Mouse (Mus musculus): ENCODE measurements around the gene Oprl1. TPM values are rescaled to one million over a fixed set of nuclear protein-coding genes. Genes with fewer than 3 reads are reported as not detected.

The Oprl1 gene
- total and polyA plus RNA-seq, 3 experiments = 0.14 to 0.25 TPM; not detected in 1

DNA sequence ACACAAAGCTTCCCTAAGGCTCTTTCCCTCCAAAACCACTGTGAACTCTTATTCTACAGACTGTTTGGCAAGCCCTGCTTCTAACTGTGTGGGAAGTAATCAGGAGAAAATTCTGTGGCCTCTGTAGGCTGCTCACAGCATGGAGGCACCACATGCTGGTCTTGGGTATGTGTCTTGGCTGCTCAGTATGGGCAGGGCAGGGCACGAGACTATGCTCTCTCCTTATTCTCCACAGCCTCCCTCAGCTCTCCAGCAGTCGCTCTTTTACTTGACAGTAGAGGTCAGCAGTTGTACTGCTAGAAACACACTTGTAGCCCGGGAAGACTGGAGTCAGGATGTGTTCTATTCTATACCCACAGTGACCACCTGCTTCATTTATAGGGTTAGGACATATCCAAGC lies 5.2 kb downstream of the Oprl1 start:
- peaks cover 0 to 11% of the 10 kb centered on the region in 2 experiments; a peak in 2 of 4 replicates for H3K4me1 ChIP-seq (ENCODE audit: control insufficient read depth in 1 of 2, insufficient read depth in 2 of 2)
- in situ Hi-C loops (cut with MboI; ENCODE audit: low pct_ligation_motif_present, low pct_unique_long_range_greater_than_20kb, low sequenced_read_pairs) (loop anchor here (5.0 kb wide), 1 partner anchor 147 kb away; no protein-coding TSS in a partner anchor), dilution Hi-C loops (cut with MboI; ENCODE audit: extremely low pct_ligation_motif_present, extremely low pct_unique_long_range_greater_than_20kb, low sequenced_read_pairs) (no loop called here)
- no peaks in the 10 kb centered on the region for H3K36me3 ChIP-seq (replicated peaks in 1 of 2; ENCODE audit: control insufficient read depth in 1 of 2, insufficient read depth in 1 of 2, low read length in 1 of 2)
- no peak overlapping the region for H3K9ac ChIP-seq (ENCODE audit: insufficient read depth, low read depth)
- DNase-seq (ENCODE audit: extremely low read depth) = no peak
- H3K4me2 ChIP-seq (ENCODE audit: insufficient read depth, low read depth, poor library complexity, severe bottlenecking) = no peak overlapping the region
- H3K9me3 ChIP-seq (replicated peaks; ENCODE audit: low read length) = no peaks in the 10 kb centered on the region
- no peaks in the 10 kb centered on the region for H3K79me2 ChIP-seq (replicated peaks; ENCODE audit: control insufficient read depth, extremely low read depth, insufficient read depth, poor library complexity, severe bottlenecking)
- no peak overlapping the region for H3K4me3 ChIP-seq (replicated peaks in 1 of 3; ENCODE audit: low read depth in 2 of 3, low read length in 2 of 3, poor library complexity in 1 of 3)
- H3K27me3 ChIP-seq (replicated peaks) = peaks cover 42% of the 10 kb centered on the region
- no peak overlapping the region for H3K27ac ChIP-seq (ENCODE audit: insufficient read depth, low read depth)
- no peak for TF ChIP-seq CHD1 (IDR thresholded peaks at IDR 0.05; ENCODE audit: low read depth, low read length)
- TF ChIP-seq CTCF (conservative IDR thresholded peaks at IDR 0.05 in 1 of 2, IDR thresholded peaks at IDR 0.05 in 1 of 2; ENCODE audit: low read depth in 2 of 2, low read length in 2 of 2) = peak in 1 of 2 experiments; percentile 37; a peak in 2 of 4 replicates
- peak; percentile 23 for TF ChIP-seq RAD21 (IDR thresholded peaks at IDR 0.05; ENCODE audit: low read depth, low read length)
- TF ChIP-seq POLR2AphosphoS2 (IDR thresholded peaks at IDR 0.05; ENCODE audit: low read depth, low read length) = no peak
- no peak for TF ChIP-seq ZMIZ1 (IDR thresholded peaks at IDR 0.05; ENCODE audit: low read depth, low read length)
- no peak for TF ChIP-seq BHLHE40 (IDR thresholded peaks at IDR 0.05; ENCODE audit: low read depth, low read length)
- no peak for TF ChIP-seq KAT2A (IDR thresholded peaks at IDR 0.05; ENCODE audit: insufficient replicate concordance, low read length)
- TF ChIP-seq MAFK (IDR thresholded peaks at IDR 0.05; ENCODE audit: insufficient replicate concordance, low read length) = no peak
- TF ChIP-seq ZC3H11A (IDR thresholded peaks at IDR 0.05; ENCODE audit: low read depth, low read length) = no peak

DNA sequence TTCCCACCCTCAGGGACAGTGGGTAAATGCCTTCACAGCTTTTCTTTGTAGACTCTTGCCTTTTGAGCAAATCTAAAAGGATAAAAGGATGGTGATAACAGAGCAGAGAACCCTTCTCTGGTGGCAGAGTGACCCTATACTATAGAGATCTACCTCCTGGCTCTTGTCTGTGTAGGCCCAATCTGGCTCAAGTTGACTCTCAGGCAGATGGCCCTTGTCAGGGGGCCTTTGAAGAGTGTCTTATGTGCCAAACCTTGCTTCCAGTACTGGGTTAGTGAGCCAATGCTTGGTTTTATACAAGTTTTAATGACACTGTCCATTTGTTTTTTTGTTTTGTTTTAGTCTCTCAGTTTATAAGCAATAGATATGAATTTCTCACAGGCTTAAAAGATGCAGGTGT lies 6.4 kb downstream of the Oprl1 start:
- Histone ChIP-seq H3K27ac (ENCODE audit: insufficient read depth, low read depth) (no peak overlapping the region), H3K4me2 (ENCODE audit: insufficient read depth, low read depth, poor library complexity, severe bottlenecking) (no peak overlapping the region), H3K36me3 (replicated peaks in 1 of 2; ENCODE audit: control insufficient read depth in 1 of 2, insufficient read depth in 1 of 2, low read length in 1 of 2) (no peaks in the 10 kb centered on the region), H3K9ac (ENCODE audit: insufficient read depth, low read depth) (no peak overlapping the region), H3K79me2 (replicated peaks; ENCODE audit: control insufficient read depth, extremely low read depth, insufficient read depth, poor library complexity, severe bottlenecking) (no peaks in the 10 kb centered on the region), H3K9me3 (replicated peaks; ENCODE audit: low read length) (no peaks in the 10 kb centered on the region), H3K4me1 (ENCODE audit: control insufficient read depth in 1 of 2, insufficient read depth in 2 of 2) (peaks cover 0 to 4% of the 10 kb centered on the region in 2 experiments; a peak in 1 of 4 replicates), H3K27me3 (replicated peaks) (peaks cover 38% of the 10 kb centered on the region), H3K4me3 (replicated peaks in 1 of 3; ENCODE audit: low read depth in 2 of 3, low read length in 2 of 3, poor library complexity in 1 of 3) (no peak overlapping the region)
- no peak for TF ChIP-seq CHD2 (IDR thresholded peaks at IDR 0.05; ENCODE audit: low read length)
- no peak for TF ChIP-seq SMC3 (IDR thresholded peaks at IDR 0.05; ENCODE audit: low read depth, low read length)
- TF ChIP-seq TBP (conservative IDR thresholded peaks at IDR 0.05; ENCODE audit: low read depth, low read length) = no peak
- no peak for TF ChIP-seq IRF4 (IDR thresholded peaks at IDR 0.05; ENCODE audit: low read depth, low read length)
- no peak for TF ChIP-seq ETS1 (conservative IDR thresholded peaks at IDR 0.05; ENCODE audit: low read depth, low read length)
- TF ChIP-seq GABPA (IDR thresholded peaks at IDR 0.05; ENCODE audit: insufficient replicate concordance, low read depth, low read length) = no peak
- TF ChIP-seq CHD1 (IDR thresholded peaks at IDR 0.05; ENCODE audit: low read depth, low read length) = no peak
- dilution Hi-C loops (cut with MboI; ENCODE audit: extremely low pct_ligation_motif_present, extremely low pct_unique_long_range_greater_than_20kb, low sequenced_read_pairs) (no loop called here), in situ Hi-C loops (cut with MboI; ENCODE audit: low pct_ligation_motif_present, low pct_unique_long_range_greater_than_20kb, low sequenced_read_pairs) (loop anchor here (5.0 kb wide), 1 partner anchor 146 kb away; no protein-coding TSS in a partner anchor)
- no peak for DNase-seq (ENCODE audit: extremely low read depth)

Data from CH12.LX (cell line).